Mouse (Mus musculus) limb, embryonic 11.5 days (tissue): Measurements from ENCODE around the gene Hoxb6. TPM values are rescaled to one million over a fixed set of nuclear protein-coding genes. Genes with fewer than 3 reads are reported as not detected.

ENCODE experiments used
- ATAC-seq: fragments of 200-750 bp; cut with Nextera tagmentation; 2 replicates; pipeline ENCODE4 v1.8.0; 2017; ENCODE audit warnings: low read depth; ENCODE audit not compliant: insufficient number of reproducible peaks, low FRiP score, low TSS enrichment
- DNase-seq: peaks from one replicate; pipeline ENCODE4 v3.0.0-alpha.2; 2015; ENCODE audit warnings: low spot score
- H3K27ac ChIP-seq: fragments of 300-500 bp; sonication (generic); replicated peaks from 2 replicates; pipeline ENCODE4 v1.5.1; 2014; ENCODE audit warnings: low read depth, mild to moderate bottlenecking, low read length
- H3K27me3 ChIP-seq: fragments of 300-500 bp; sonication (generic); 2 replicates; pipeline ENCODE4 v1.6.1; 2014; ENCODE audit warnings: mild to moderate bottlenecking, low read length, mixed read lengths; ENCODE audit not compliant: control insufficient read depth, insufficient read depth
- H3K36me3 ChIP-seq: fragments of 300-500 bp; sonication (generic); 2 replicates; pipeline ENCODE4 v1.6.1; 2014; ENCODE audit warnings: mild to moderate bottlenecking, low read length, moderate library complexity, mixed read lengths; ENCODE audit not compliant: control insufficient read depth, insufficient read depth
- H3K4me1 ChIP-seq: fragments of 300-500 bp; sonication (generic); 2 replicates; pipeline ENCODE4 v1.6.1; 2014; ENCODE audit warnings: low read length, mixed read lengths; ENCODE audit not compliant: control insufficient read depth, insufficient read depth
- H3K4me2 ChIP-seq: fragments of 300-500 bp; sonication (generic); 2 replicates; pipeline ENCODE4 v1.6.1; 2014; ENCODE audit warnings: low read depth, mild to moderate bottlenecking, moderate library complexity; ENCODE audit not compliant: severe bottlenecking
- H3K4me3 ChIP-seq: fragments of 300-500 bp; sonication (generic); 2 replicates; pipeline ENCODE4 v1.5.1; 2014; ENCODE audit warnings: low read depth, low read length
- H3K9ac ChIP-seq: fragments of 300-500 bp; sonication (generic); 2 replicates; pipeline ENCODE4 v1.6.1; 2014; ENCODE audit warnings: mild to moderate bottlenecking, low read length
- H3K9me3 ChIP-seq: fragments of 300-500 bp; sonication (generic); 2 replicates; pipeline ENCODE4 v1.6.1; 2016; ENCODE audit warnings: low read length; ENCODE audit not compliant: control insufficient read depth
- WGBS: fragments of 180-500 bp; shearing (Covaris S2); extraction: QIAGEN DNeasy Blood & Tissue Kit; methylation state at CpG from one replicate; pipeline ENCODE4 v1.1.7; 2014; 5-methylcytosine and 5-hydroxymethylcytosine counted together
- polyA plus RNA-seq: library from polyadenylated mRNA; unstranded; fragments of >200 nt; fragmentation: Nextera tagmentation; extraction: Ambion mirVana; gene quantifications from 2 replicates; pipeline ENCODE4 v1.2.1, GENCODE M21; 2014

The Hoxb6 gene
- polyA plus RNA-seq, 1 experiment from 2014 or later: 1.9 TPM

- Histone ChIP-seq H3K4me2 (peak overlapping the region; percentile 89), H3K36me3 (no peaks in the 10 kb centered on the region), H3K9ac (peak overlapping the region; percentile 50), H3K4me3 (peak overlapping the region; percentile 38), H3K4me1 (peaks cover 20% of the 10 kb centered on the region), H3K9me3 (no peaks in the 10 kb centered on the region), H3K27me3 (peaks cover 80% of the 10 kb centered on the region), H3K27ac (peak overlapping the region; percentile 89)
- DNase-seq: peak; percentile 81
- under 1% methylated on average over 41 of the region's 45 CpGs for WGBS
- peak; percentile 69 for ATAC-seq
These were observed 26.2 kb downstream of the Hoxb6 start for GRCm38 (mm10) chr11:96318368-96319070.

GRCm38 (mm10) chr11:96319071-96319902 is 27.0 kb downstream of the Hoxb6 start:
- 0% methylated on average over 32 of the region's 34 CpGs for WGBS
- Histone ChIP-seq H3K27ac (peak overlapping the region; percentile 89), H3K9me3 (no peaks in the 10 kb centered on the region), H3K27me3 (peaks cover 80% of the 10 kb centered on the region), H3K4me1 (peaks cover 22% of the 10 kb centered on the region), H3K9ac (peak overlapping the region; percentile 50; the same call in 1 of the 2 replicates), H3K36me3 (no peaks in the 10 kb centered on the region), H3K4me2 (peak overlapping the region; percentile 89), H3K4me3 (peak overlapping the region; percentile 38)
- peak; percentile 28 for ATAC-seq
- DNase-seq: peak; percentile 82

GRCm38 (mm10) chr11:96319910-96320309 is 27.6 kb downstream of the Hoxb6 start:
- Histone ChIP-seq H3K9me3 (no peaks in the 10 kb centered on the region), H3K27me3 (peaks cover 80% of the 10 kb centered on the region), H3K4me1 (peaks cover 19% of the 10 kb centered on the region), H3K9ac (peak overlapping the region; percentile 52), H3K27ac (peak overlapping the region; percentile 47; the same call in 1 of the 2 replicates), H3K4me3 (peak overlapping the region; percentile 38), H3K4me2 (peak overlapping the region; percentile 89), H3K36me3 (no peaks in the 10 kb centered on the region)
- DNase-seq (peak; percentile 71), ATAC-seq (no peak)
- under 1% methylated on average over 29 of the region's 29 CpGs for WGBS

GRCm38 (mm10) chr11:96320688-96321087 is 28.4 kb downstream of the Hoxb6 start:
- H3K4me2 ChIP-seq: peak overlapping the region; percentile 89
- no peak overlapping the region for H3K4me3 ChIP-seq

GRCm38 (mm10) chr11:96321846-96322245 is 29.6 kb downstream of the Hoxb6 start:
- Histone ChIP-seq H3K4me1 (peaks cover 20% of the 10 kb centered on the region), H3K27me3 (peaks cover 81% of the 10 kb centered on the region), H3K36me3 (no peaks in the 10 kb centered on the region), H3K9ac (no peak overlapping the region), H3K27ac (no peak overlapping the region), H3K4me2 (no peak overlapping the region), H3K4me3 (no peak overlapping the region), H3K9me3 (no peaks in the 10 kb centered on the region)
- DNase-seq (no peak), ATAC-seq (no peak)
- 7% methylated on average over 5 of the region's 5 CpGs for WGBS

More at GRCm38 (mm10) chr11:96320688-96321087, 28.4 kb downstream of the Hoxb6 start:
- WGBS: under 1% methylated on average over 17 of the region's 17 CpGs
- no peaks in the 10 kb centered on the region for H3K9me3 ChIP-seq
- peaks cover 79% of the 10 kb centered on the region for H3K27me3 ChIP-seq
- H3K9ac ChIP-seq: 0 out of 2 replicates have a peak overlapping the region, but pooled peaks have one; percentile 18
- no peak overlapping the region for H3K27ac ChIP-seq
- ATAC-seq (no peak), DNase-seq (peak; percentile 60)
- H3K36me3 ChIP-seq: no peaks in the 10 kb centered on the region
- peaks cover 16% of the 10 kb centered on the region for H3K4me1 ChIP-seq

- no peak overlapping the region for H3K9ac ChIP-seq
- 9% methylated on average over 6 of the region's 6 CpGs for WGBS
- peaks cover 20% of the 10 kb centered on the region for H3K4me1 ChIP-seq
- no peak overlapping the region for H3K4me2 ChIP-seq
- H3K4me3 ChIP-seq: no peak overlapping the region
- DNase-seq (no peak), ATAC-seq (no peak)
- peaks cover 84% of the 10 kb centered on the region for H3K27me3 ChIP-seq
- H3K9me3 ChIP-seq: no peaks in the 10 kb centered on the region
- H3K27ac ChIP-seq: no peak overlapping the region
- H3K36me3 ChIP-seq: no peaks in the 10 kb centered on the region
These were observed 30.5 kb downstream of the Hoxb6 start for GRCm38 (mm10) chr11:96322738-96323137.

GRCm38 (mm10) chr11:96323154-96323553 is 30.9 kb downstream of the Hoxb6 start, which contains the start of gene Hoxb3:
Hoxb3 (plus strand) TSS chr11:96323326.
- no peak for ATAC-seq
- 7% methylated on average over 10 of the region's 10 CpGs for WGBS
- DNase-seq: no peak
- H3K27ac ChIP-seq: no peak within 1 kb of the TSS
- H3K9ac ChIP-seq: no peak within 1 kb of the TSS
- H3K4me1 ChIP-seq: peaks cover 20% of the 10 kb centered on the region
- H3K27me3 ChIP-seq: peaks cover 84% of the 10 kb centered on the region
- H3K4me3 ChIP-seq: no peak within 1 kb of the TSS
- no peaks in the 10 kb centered on the region for H3K9me3 ChIP-seq
- H3K4me2 ChIP-seq: no peak within 1 kb of the TSS
- no peaks in the 10 kb centered on the region for H3K36me3 ChIP-seq

GRCm38 (mm10) chr11:96324125-96324524 is 31.8 kb downstream of the Hoxb6 start:
- no peaks in the 10 kb centered on the region for H3K36me3 ChIP-seq
- no peak for ATAC-seq
- WGBS: 5% methylated on average over 5 of the region's 5 CpGs
- no peak overlapping the region for H3K4me3 ChIP-seq
- no peak for DNase-seq
- H3K9me3 ChIP-seq: no peaks in the 10 kb centered on the region
- H3K4me2 ChIP-seq: no peak overlapping the region
- no peak overlapping the region for H3K9ac ChIP-seq
- peaks cover 16% of the 10 kb centered on the region for H3K4me1 ChIP-seq
- no peak overlapping the region for H3K27ac ChIP-seq
- H3K27me3 ChIP-seq: peaks cover 86% of the 10 kb centered on the region
